Mouse (Mus musculus) bone marrow macrophage, adult 2 months (primary cell): ENCODE data around the gene Adat3. TPM values are rescaled to one million over a fixed set of nuclear protein-coding genes. Genes with fewer than 3 reads are reported as not detected.

Experiments
- H3K27ac ChIP-seq: 2 replicates; pipeline ENCODE4 v1.5.1; 2012; ENCODE audit warnings: low read depth, low read length; ENCODE audit not compliant: insufficient read depth
- H3K4me1 ChIP-seq: 2 replicates; pipeline ENCODE4 v1.6.1; 2012; ENCODE audit warnings: low read length; ENCODE audit not compliant: control insufficient read depth, insufficient read depth
- H3K4me3 ChIP-seq: 2 replicates; pipeline ENCODE4 v1.5.1; 2012; ENCODE audit warnings: mild to moderate bottlenecking, low read length, moderate library complexity; ENCODE audit not compliant: insufficient read depth
- CTCF ChIP-seq: IDR thresholded peaks from 2 replicates; pipeline ENCODE4 v1.5.1; 2012; ENCODE audit warnings: low read depth, mild to moderate bottlenecking, low read length, moderate library complexity
- POLR2A ChIP-seq: IDR thresholded peaks from 2 replicates; pipeline ENCODE4 v1.6.1; 2012; ENCODE audit warnings: mild to moderate bottlenecking, low read depth, low read length, borderline replicate concordance
- polyA plus RNA-seq: library from polyadenylated mRNA; stranded (reverse); fragments of >200 nt; gene quantifications from 2 replicates; pipeline ENCODE4 v1.2.4, GENCODE M21; 2012; ENCODE audit not compliant: missing spikeins, insufficient read depth, insufficient read length

The Adat3 gene
- polyA plus RNA-seq, 1 experiment, result 3.2 TPM

GRCm38 (mm10) chr10:80620796-80621689 is 18.4 kb downstream of the Adat3 start:
- H3K27ac ChIP-seq, result peak overlapping the region; percentile 83
- peak overlapping the region; percentile 65 for H3K4me3 ChIP-seq
- TF ChIP-seq CTCF (no peak), POLR2A (no peak)
- H3K4me1 ChIP-seq, result peaks cover 24% of the 10 kb centered on the region

- H3K4me1 ChIP-seq, result peaks cover 24% of the 10 kb centered on the region
- peak overlapping the region; percentile 65 for H3K4me3 ChIP-seq
- no peak for TF ChIP-seq CTCF
- TF ChIP-seq POLR2A, result no peak
- peak overlapping the region; percentile 83 for H3K27ac ChIP-seq
Measured at GRCm38 (mm10) chr10:80621690-80621939, 18.9 kb downstream of the Adat3 start.

- Histone ChIP-seq H3K4me3 (peak overlapping the region; percentile 65), H3K4me1 (peaks cover 23% of the 10 kb centered on the region), H3K27ac (peak overlapping the region; percentile 83)
- TF ChIP-seq CTCF, result no peak
- TF ChIP-seq POLR2A, result no peak
Measured at GRCm38 (mm10) chr10:80621940-80622660, 19.4 kb downstream of the Adat3 start.

GRCm38 (mm10) chr10:80622661-80623456 is 20.2 kb downstream of the Adat3 start, which contains the start of gene Csnk1g2:
Gene Csnk1g2 (plus strand): TSS chr10:80622838.
- TF ChIP-seq CTCF, result no peak
- no peak for TF ChIP-seq POLR2A
- Histone ChIP-seq H3K27ac (peak within 1 kb of the TSS; percentile 83), H3K4me1 (peaks cover 16% of the 10 kb centered on the region)

GRCm38 (mm10) chr10:80623457-80624191 is 20.9 kb downstream of the Adat3 start:
- no peak for TF ChIP-seq CTCF
- TF ChIP-seq POLR2A, result 0 out of 2 replicates have a peak, but pooled peaks have one; percentile 29
- peak overlapping the region; percentile 79 for H3K4me3 ChIP-seq
- H3K4me1 ChIP-seq, result peaks cover 9% of the 10 kb centered on the region
- peak overlapping the region; percentile 79 for H3K27ac ChIP-seq

More at GRCm38 (mm10) chr10:80622661-80623456, 20.2 kb downstream of the Adat3 start, which contains the start of gene Csnk1g2:
- peak within 1 kb of the TSS; percentile 79 for H3K4me3 ChIP-seq

GRCm38 (mm10) chr10:80625764-80626163 is 23.1 kb downstream of the Adat3 start:
- Histone ChIP-seq H3K4me1 (peaks cover 9% of the 10 kb centered on the region), H3K4me3 (no peak overlapping the region), H3K27ac (no peak overlapping the region)
- TF ChIP-seq POLR2A (no peak), CTCF (no peak)

GRCm38 (mm10) chr10:80627685-80628084 is 25.0 kb downstream of the Adat3 start:
- TF ChIP-seq POLR2A (no peak), CTCF (no peak)
- Histone ChIP-seq H3K4me1 (peaks cover 4% of the 10 kb centered on the region; the same call in 1 of the 2 replicates), H3K27ac (no peak overlapping the region), H3K4me3 (no peak overlapping the region)

GRCm38 (mm10) chr10:80628925-80629324 is 26.2 kb downstream of the Adat3 start:
- TF ChIP-seq POLR2A (no peak), CTCF (no peak)
- Histone ChIP-seq H3K4me3 (no peak overlapping the region), H3K27ac (no peak overlapping the region), H3K4me1 (peaks cover 4% of the 10 kb centered on the region; the same call in 1 of the 2 replicates)

- Histone ChIP-seq H3K27ac (no peak overlapping the region), H3K4me3 (no peak overlapping the region), H3K4me1 (no peaks in the 10 kb centered on the region)
- TF ChIP-seq CTCF (no peak), POLR2A (no peak)
Measured at GRCm38 (mm10) chr10:80635345-80635744, 32.7 kb downstream of the Adat3 start.
